Mouse (Mus musculus): ENCODE results near the gene Tff3. TPM values are rescaled to one million over a fixed set of nuclear protein-coding genes. Genes with fewer than 3 reads are reported as not detected.

Gene Tff3
- polyA plus RNA-seq, 1 experiment: 1.1 TPM

GRCm38 (mm10) chr17:31144040-31145037 lies 14.9 kb upstream of the Tff3 start, which contains the start of gene Tff2:
Gene Tff2 (minus strand): TSS chr17:31144282.
- TF ChIP-seq CTCF (IDR thresholded peaks at IDR 0.05; ENCODE audit: borderline replicate concordance, extremely low read depth, insufficient read depth, insufficient read length): no peak
- TF ChIP-seq POLR2A (IDR thresholded peaks at IDR 0.05; ENCODE audit: borderline replicate concordance, extremely low read depth, insufficient read depth, insufficient read length, poor library complexity, severe bottlenecking): no peak
- peak; percentile 47 for DNase-seq (ENCODE audit: low read depth)

- TF ChIP-seq POLR2A (IDR thresholded peaks at IDR 0.05; ENCODE audit: borderline replicate concordance, extremely low read depth, insufficient read depth, insufficient read length, poor library complexity, severe bottlenecking) (no peak), CTCF (IDR thresholded peaks at IDR 0.05; ENCODE audit: borderline replicate concordance, extremely low read depth, insufficient read depth, insufficient read length) (no peak)
- DNase-seq (ENCODE audit: low read depth): no peak
Measured at GRCm38 (mm10) chr17:31142116-31142515, 12.7 kb upstream of the Tff3 start.

- TF ChIP-seq CTCF (IDR thresholded peaks at IDR 0.05; ENCODE audit: borderline replicate concordance, extremely low read depth, insufficient read depth, insufficient read length) (peak; percentile 83), POLR2A (IDR thresholded peaks at IDR 0.05; ENCODE audit: borderline replicate concordance, extremely low read depth, insufficient read depth, insufficient read length, poor library complexity, severe bottlenecking) (no peak)
- DNase-seq (ENCODE audit: low read depth): peak; percentile 81
Measured at GRCm38 (mm10) chr17:31138398-31138797, 9.0 kb upstream of the Tff3 start.

- DNase-seq (ENCODE audit: low read depth): no peak
- TF ChIP-seq CTCF (IDR thresholded peaks at IDR 0.05; ENCODE audit: borderline replicate concordance, extremely low read depth, insufficient read depth, insufficient read length) (no peak), POLR2A (IDR thresholded peaks at IDR 0.05; ENCODE audit: borderline replicate concordance, extremely low read depth, insufficient read depth, insufficient read length, poor library complexity, severe bottlenecking) (no peak)
Measured at GRCm38 (mm10) chr17:31136821-31137220, 7.4 kb upstream of the Tff3 start.

GRCm38 (mm10) chr17:31136291-31136690 lies 6.8 kb upstream of the Tff3 start:
- DNase-seq (ENCODE audit: low read depth): no peak
- TF ChIP-seq POLR2A (IDR thresholded peaks at IDR 0.05; ENCODE audit: borderline replicate concordance, extremely low read depth, insufficient read depth, insufficient read length, poor library complexity, severe bottlenecking): no peak

GRCm38 (mm10) chr17:31134913-31135312 lies 5.5 kb upstream of the Tff3 start:
- TF ChIP-seq CTCF (IDR thresholded peaks at IDR 0.05; ENCODE audit: borderline replicate concordance, extremely low read depth, insufficient read depth, insufficient read length) (no peak), POLR2A (IDR thresholded peaks at IDR 0.05; ENCODE audit: borderline replicate concordance, extremely low read depth, insufficient read depth, insufficient read length, poor library complexity, severe bottlenecking) (no peak)
- no peak for DNase-seq (ENCODE audit: low read depth)

GRCm38 (mm10) chr17:31133776-31134175 lies 4.3 kb upstream of the Tff3 start:
- DNase-seq (ENCODE audit: low read depth): no peak
- TF ChIP-seq CTCF (IDR thresholded peaks at IDR 0.05; ENCODE audit: borderline replicate concordance, extremely low read depth, insufficient read depth, insufficient read length) (no peak), POLR2A (IDR thresholded peaks at IDR 0.05; ENCODE audit: borderline replicate concordance, extremely low read depth, insufficient read depth, insufficient read length, poor library complexity, severe bottlenecking) (no peak)

GRCm38 (mm10) chr17:31131269-31131821 lies 1.9 kb upstream of the Tff3 start:
- DNase-seq (ENCODE audit: low read depth): no peak
- TF ChIP-seq POLR2A (IDR thresholded peaks at IDR 0.05; ENCODE audit: borderline replicate concordance, extremely low read depth, insufficient read depth, insufficient read length, poor library complexity, severe bottlenecking) (no peak), CTCF (IDR thresholded peaks at IDR 0.05; ENCODE audit: borderline replicate concordance, extremely low read depth, insufficient read depth, insufficient read length) (no peak)

GRCm38 (mm10) chr17:31128708-31129318 lies 633 bp downstream of the Tff3 start:
- TF ChIP-seq CTCF (IDR thresholded peaks at IDR 0.05; ENCODE audit: borderline replicate concordance, extremely low read depth, insufficient read depth, insufficient read length): no peak
- TF ChIP-seq POLR2A (IDR thresholded peaks at IDR 0.05; ENCODE audit: borderline replicate concordance, extremely low read depth, insufficient read depth, insufficient read length, poor library complexity, severe bottlenecking): no peak

GRCm38 (mm10) chr17:31125548-31126266 lies 3.7 kb downstream of the Tff3 start:
- peak; percentile 85 for DNase-seq (ENCODE audit: low read depth)
- TF ChIP-seq POLR2A (IDR thresholded peaks at IDR 0.05; ENCODE audit: borderline replicate concordance, extremely low read depth, insufficient read depth, insufficient read length, poor library complexity, severe bottlenecking) (no peak), CTCF (IDR thresholded peaks at IDR 0.05; ENCODE audit: borderline replicate concordance, extremely low read depth, insufficient read depth, insufficient read length) (no peak)

More at GRCm38 (mm10) chr17:31128708-31129318, 633 bp downstream of the Tff3 start:
- no peak for DNase-seq (ENCODE audit: low read depth)

GRCm38 (mm10) chr17:31121975-31122374 lies 7.5 kb downstream of the Tff3 start:
- peak; percentile 70 for DNase-seq (ENCODE audit: low read depth)
- TF ChIP-seq CTCF (IDR thresholded peaks at IDR 0.05; ENCODE audit: borderline replicate concordance, extremely low read depth, insufficient read depth, insufficient read length) (peak; percentile 90), POLR2A (IDR thresholded peaks at IDR 0.05; ENCODE audit: borderline replicate concordance, extremely low read depth, insufficient read depth, insufficient read length, poor library complexity, severe bottlenecking) (no peak)
